Mouse (Mus musculus) naive thymus-derived CD4-positive, alpha-beta T cell, adult 5 months (primary cell): ENCODE measurements around the gene Agr2. TPM values are rescaled to one million over a fixed set of nuclear protein-coding genes. Genes with fewer than 3 reads are reported as not detected.

ENCODE experiments used
- polyA plus RNA-seq: library from polyadenylated mRNA; unstranded; fragments of 100-300 nt; shearing (Covaris generic); gene quantifications from one replicate; pipeline ENCODE4 v1.2.1, GENCODE M21; 2017

Agr2 gene
- polyA plus RNA-seq: not detected

DNA sequence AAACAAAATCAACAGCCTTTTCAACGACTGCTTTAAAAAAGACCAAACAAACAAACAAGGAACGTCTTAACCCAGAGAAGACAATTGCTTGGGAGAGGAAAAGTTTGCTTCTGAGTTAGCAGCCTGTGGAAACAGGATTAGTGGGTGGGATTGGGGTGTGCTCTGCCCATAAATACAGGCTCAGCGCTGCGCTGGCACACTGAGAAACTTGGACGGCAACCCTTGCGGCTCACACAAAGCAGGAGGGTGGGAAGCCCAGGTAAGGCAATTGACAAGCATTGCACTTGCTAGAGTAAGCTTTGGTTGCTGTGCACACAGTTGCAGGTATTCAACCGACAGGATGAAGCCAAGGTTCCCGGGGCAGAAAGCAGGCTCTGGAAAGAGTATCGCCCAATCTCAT is at the start of gene Agr2:
Gene Agr2 (plus strand): TSS at position 197 of the 400 bp plus-strand sequence.

DNA sequence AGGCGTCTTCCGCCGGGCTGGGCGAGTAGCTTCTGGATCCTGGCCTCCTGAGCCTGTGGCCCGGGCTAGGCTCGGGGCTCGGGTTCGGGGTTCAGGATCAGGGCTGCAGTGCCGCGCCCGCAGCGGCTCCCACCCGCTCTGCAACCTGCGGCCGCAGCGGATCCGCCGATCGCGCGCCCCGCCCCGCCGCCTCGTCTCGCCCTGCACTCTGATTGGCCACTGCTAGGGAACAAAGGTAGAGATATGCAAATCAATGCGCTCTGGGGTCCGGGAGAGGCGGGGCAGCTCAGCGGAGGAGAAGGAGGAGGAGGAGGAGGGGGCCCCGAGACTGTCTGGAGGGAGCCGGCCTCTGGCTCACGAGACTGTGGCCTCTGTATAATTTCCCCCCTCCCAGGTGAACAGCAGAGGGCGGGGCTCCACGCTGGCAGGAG is 49.7 kb downstream of the Agr2 start, which contains the start of gene Tspan13:
Gene Tspan13 (minus strand): TSS at position 153 of the 431 bp plus-strand sequence.

Other genes starting within 250 kb of the Agr2 start
- not detected for gene Agr3, start 67.3 kb upstream of the Agr2 start, polyA plus RNA-seq
- 278 TPM for gene Tspan13, start 49.6 kb downstream of the Agr2 start, polyA plus RNA-seq
- gene Ankmy2, start 164.2 kb downstream of the Agr2 start, polyA plus RNA-seq: 32.7 TPM
- 270 TPM for gene Bzw2, start 165.2 kb downstream of the Agr2 start, polyA plus RNA-seq